Mouse (Mus musculus) erythroblast, embryonic 14.5 days (primary cell): ENCODE results near the gene Pgpep1.

Experiments used
- GATA1 ChIP-seq: IDR thresholded peaks from 2 replicates; pipeline ENCODE4 v1.6.1; 2012; ENCODE audit warnings: low read length, inconsistent platforms, mixed read lengths
- TAL1 ChIP-seq: IDR thresholded peaks from 3 replicates; pipeline ENCODE4 v1.6.1; 2012; ENCODE audit warnings: low read length, inconsistent platforms, mixed read lengths

- TF ChIP-seq GATA1, result no peak
- no peak for TF ChIP-seq TAL1
These were observed 30.3 kb downstream of the Pgpep1 start for GRCm38 (mm10) chr8:70629574-70630531.
